Mouse (Mus musculus) ES-CJ7 (cell line): ENCODE results near the gene Hoxc10.
A peak's percentile ranks its signal among the peaks of the same experiment; 100 is the strongest.

Experiments used
- DNase-seq: peaks from one replicate; pipeline ENCODE4 v3.0.0; 2011; ENCODE audit warnings: low read depth, low spot score

Gene Hoxc10

DNA sequence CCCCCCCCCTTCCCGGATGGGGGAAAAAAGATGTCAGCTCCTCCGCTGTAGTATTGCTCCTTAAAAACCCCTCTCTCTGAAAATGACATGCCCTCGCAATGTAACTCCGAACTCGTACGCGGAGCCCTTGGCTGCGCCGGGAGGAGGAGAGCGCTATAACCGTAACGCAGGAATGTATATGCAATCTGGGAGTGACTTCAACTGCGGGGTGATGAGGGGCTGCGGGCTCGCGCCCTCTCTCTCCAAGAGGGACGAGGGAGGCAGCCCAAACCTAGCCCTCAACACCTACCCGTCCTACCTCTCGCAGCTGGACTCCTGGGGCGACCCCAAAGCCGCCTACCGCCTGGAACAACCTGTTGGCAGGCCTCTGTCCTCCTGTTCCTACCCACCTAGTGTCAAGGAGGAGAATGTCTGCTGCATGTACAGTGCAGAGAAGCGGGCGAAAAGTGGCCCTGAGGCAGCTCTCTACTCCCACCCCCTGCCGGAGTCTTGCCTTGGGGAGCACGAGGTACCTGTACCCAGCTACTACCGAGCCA is at the start of gene Hoxc10:
Gene Hoxc10 (plus strand): TSS at position 21 of the 536 bp plus-strand sequence.
- DNase-seq = no peak

DNA sequence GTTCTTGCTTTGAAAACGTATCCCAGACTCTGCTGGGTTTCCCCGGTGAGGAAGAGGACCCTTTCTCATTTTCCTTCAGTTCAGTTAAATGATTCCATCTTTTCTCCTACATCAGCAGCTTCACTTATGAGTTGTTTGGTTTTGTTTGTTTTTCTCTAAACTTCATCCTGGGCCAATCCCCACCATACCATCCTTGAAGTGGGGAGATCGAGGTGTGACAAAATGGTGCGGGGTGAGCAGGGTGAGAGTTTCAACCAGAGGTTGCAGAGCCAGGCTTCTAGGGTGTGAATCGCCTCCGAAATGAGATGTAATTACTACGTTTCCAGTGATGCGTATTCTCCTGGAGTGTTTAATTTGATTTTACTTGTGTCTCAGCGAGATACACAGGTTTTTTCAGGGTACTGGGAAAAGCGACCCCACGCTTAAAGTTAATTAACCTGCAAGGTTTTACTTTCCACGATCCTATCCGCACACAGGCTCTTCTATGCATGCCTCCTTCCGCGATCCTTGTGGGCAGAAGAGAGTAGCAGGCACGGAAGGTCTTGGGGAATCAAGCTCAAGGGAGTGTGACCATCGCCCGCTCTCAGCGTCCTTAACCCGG is 48.5 kb upstream of the Hoxc10 start:
- DNase-seq = no peak

DNA sequence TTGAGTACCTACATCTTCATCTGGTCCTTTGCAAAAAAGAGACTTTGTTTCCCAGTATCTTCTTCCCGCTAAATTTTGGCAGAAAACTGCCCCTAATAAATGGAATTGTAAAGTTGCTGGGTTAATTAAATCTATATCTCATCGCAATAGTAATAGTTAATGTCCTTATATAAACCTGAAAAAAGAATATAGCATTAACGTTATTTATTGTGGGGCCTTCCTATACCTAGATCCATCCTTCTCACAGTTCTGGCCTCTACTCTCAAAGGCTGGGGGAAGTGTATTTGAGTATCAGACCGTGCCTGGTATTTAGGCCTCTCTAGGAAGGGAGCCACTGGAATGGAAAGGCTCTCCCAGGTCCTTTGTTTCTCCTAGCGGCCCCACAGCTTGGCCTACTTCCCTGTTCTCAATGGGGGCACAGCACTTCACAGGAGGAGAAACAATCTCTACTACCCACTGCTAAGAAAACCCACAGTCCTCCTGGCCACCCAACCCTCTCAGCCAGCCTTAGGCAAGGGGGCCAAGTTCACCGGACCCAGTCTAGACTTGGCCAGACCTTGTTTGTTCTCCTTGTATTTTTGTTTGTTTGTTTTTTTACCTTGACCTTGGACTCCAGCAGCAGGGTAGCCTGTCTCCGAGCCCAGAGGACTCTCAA is 47.9 kb upstream of the Hoxc10 start:
- DNase-seq = no peak

DNA sequence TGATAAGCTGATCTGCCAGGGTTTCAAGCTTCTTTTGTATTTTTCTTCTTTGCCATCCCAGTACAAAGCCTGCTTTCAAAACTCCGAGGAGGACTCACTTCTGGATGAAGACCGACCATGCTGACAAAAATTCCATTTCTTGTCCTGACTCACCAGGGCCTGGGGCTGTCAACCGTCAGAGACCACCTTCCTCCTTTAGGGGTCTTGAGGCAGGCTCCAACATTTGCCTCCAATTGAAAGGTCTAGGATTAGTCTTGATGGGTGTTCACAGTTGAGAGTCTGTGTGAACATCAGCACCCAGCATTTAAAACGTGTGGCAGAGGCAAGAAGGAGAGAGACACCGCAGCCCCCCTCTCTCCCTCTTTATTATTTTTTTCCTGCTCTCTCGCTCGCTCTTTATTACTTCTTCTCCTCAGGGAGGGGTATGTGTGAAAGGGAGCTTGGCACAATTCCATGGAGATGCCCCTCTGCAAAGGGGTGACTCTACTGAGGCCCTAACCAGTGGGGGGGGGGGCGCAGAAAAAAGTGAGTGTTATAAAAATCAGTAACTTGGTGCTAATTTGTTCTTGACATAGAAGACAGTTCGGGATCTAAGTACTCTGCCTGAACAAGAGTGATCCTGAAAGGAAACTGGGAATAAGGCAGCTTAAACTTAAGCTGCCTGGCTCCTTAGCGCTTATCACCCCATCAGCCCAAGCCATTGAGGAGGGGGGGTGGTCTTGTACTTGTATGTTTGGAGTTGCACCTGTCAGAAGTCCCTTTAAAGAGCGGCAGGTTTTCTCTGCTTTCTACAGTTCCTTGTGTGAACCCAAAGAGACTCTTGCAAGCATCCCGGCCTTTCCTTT is 47.0 kb upstream of the Hoxc10 start:
- no peak for DNase-seq

DNA sequence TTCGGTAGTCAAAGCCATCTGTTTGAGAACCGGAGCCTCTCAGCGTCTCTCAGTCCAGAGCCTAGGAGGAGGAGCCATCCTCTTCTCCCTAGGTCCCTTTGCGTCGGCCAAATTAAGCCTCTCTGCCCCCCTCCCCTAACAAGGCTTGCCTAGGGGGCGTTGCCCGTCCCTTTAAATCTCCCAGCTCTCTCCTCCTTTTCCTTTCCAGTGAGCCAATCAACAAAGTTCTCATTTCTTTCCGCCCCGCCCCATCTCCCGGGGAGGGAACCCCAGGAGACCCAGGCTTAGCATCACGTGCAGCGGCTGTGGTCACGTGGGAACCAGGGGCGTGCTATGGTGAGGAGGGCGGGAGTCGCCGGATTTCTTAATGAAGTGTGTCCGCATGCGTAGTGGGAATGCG is 46.0 kb upstream of the Hoxc10 start:
- peak; percentile 100 for DNase-seq

DNA sequence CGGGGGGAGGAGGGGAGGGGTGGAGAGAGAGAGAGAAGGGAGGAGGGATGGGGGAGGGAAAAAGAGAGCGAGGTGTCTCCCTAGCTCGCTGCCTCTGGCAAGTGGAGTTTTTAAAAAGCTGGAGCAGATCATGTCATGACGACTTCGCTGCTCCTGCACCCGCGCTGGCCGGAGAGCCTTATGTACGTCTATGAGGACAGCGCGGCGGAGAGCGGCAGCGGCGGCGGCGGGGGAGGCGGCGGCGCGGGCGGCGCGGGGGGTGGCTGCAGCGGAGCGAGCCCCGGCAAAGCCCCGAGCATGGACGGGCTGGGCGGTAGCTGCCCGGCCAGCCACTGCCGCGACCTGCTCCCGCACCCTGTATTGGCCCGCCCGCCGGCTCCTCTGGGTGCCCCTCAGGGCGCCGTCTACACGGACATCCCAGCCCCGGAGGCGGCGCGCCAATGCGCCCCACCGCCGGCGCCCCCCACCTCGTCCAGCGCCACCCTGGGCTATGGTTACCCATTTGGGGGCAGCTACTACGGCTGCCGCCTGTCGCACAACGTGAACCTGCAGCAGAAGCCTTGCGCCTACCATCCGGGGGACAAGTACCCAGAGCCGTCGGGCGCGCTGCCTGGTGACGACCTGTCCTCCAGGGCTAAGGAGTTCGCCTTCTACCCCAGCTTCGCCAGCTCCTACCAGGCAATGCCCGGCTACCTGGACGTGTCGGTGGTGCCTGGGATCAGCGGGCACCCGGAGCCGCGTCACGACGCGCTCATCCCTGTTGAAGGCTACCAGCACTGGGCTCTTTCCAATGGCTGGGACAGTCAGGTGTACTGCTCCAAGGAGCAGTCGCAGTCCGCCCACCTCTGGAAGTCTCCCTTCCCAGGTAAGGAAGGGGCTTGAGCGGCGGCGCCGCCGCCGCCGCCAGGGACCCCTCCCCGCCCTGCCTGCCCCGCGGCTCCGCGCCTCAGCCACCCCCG is 45.3 kb upstream of the Hoxc10 start, which contains the start of gene Hoxc13:
Gene Hoxc13 (plus strand): TSS at position 51 of the 959 bp plus-strand sequence.
- no peak for DNase-seq

DNA sequence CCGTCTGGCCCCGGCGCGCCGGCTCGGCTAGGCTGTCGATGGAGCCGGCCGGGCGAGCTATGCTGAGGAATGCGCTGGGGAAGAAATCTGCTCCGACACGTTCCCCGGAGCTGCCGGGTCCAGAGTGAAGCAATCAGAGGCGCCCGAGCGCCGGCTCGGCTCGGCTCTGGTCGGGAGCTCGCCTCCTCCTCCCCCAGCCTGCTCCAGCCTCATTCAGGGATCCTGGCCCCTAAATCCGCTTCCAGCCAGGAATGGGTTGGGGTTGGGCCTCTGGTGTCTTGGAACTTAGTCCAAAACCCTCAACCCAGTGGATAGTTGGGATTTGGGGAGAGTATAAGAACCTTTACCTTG is 44.6 kb upstream of the Hoxc10 start:
- no peak for DNase-seq

DNA sequence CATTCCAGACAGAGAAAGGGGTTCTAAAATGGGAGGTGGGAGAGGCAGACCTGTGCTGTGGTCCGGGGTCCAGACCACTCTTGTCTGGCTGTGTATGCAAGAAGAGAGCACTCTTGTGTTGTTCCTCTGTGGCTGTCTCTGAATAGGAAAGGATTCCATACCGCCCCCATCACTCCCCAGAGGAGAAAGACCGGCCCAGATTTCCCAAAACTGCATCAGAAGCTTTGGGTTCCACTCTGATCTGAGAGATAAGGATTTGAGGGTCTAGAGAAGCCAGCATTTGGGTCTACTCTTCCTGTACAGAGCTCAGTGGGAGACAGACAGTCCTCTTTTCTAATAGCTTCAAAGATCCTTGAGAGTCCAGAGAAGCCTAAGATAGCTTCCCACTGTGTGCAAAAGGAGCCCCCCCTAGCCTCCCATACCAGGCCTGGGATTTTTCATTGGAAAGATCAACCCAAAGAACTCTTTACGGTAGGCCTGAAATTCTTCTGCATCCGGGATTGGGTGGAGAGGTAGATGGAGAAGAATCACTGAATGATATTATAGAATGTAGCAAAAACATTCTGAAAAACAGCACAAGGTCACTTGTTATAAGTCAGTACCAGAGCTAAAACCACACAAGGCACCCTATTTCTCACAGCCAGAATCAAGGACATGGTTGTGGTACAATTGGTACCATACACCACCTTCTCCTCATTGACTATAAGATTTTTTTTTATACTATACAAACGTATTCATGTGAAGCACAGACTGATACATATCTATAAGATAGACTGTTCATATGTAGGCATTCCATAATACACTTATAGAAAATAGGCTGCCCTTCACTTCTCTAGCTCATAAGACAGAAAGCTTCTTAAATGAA is 43.7 kb upstream of the Hoxc10 start:
- no peak for DNase-seq

DNA sequence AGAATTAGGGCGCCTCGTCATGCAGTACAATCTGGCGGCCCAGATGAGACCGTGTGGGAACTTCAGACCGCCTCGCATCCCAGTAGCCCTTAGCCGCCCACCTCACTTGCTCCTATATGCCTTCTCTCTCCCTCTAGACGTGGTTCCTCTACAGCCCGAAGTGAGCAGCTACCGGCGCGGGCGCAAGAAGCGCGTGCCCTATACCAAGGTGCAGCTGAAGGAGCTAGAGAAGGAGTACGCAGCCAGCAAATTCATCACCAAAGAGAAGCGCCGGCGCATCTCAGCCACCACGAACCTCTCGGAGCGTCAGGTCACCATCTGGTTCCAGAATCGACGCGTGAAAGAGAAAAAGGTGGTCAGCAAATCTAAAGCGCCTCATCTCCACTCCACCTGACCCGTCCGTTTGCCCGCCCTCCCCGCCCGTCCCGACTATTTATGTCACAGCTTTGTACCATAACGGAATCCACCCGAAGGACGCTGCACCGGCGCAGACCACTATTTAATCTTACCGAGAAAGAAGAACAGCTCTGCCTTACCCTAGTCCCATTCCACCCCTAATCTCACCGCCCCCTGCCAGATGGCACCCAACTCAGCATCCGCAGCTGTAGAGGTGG is 39.5 kb upstream of the Hoxc10 start:
- no peak for DNase-seq

DNA sequence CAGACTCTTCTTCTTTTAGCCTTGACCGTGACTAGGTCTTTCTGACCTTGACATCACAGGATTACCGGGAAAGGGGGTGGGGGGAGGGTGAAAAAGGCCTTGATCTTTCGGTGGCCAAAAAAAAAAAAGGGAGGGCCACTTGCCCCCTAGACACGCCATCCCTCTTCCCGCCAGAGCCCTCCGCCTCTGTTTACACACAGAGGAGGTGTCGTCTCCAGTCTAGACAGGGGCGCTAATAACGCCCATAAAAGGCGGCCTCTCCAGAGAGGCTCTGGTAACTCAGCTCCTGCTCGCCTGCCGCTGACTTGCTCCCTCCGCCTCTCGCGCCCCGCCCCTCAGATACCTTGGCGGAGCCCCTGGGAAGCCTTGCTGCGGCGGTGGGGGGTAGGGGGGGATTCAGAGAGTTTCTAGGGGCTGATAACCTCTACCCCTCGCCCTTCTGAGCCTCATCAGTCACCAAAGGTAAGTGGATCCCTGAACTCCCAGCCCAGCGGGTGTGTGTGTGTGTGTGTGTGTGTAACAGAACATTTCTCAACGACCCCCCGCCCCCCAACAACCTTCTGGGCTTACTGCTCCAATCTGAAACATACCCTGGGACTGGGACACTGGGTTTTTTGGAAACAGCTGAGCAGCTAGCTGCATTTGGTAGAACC is 34.8 kb upstream of the Hoxc10 start:
- DNase-seq = peak; percentile 97

DNA sequence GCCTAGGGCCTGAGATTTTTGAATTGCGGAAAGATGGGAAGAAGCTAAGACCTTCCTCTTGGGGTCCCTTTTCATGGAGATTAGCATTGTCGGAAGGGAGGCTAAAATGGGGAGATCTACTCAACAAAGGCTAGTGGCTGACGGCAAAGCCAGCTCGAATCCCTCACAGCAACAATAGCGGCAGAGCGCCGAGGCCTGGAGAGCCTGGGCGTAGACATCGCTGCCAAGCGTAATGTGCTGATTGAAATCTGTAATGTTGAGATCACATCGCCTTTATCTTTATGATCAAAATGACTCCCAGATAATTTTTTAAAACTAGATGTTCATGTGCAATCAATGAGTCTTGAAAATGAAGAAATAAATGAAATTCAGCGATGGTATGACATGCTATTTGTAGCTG is 32.2 kb upstream of the Hoxc10 start:
- peak; percentile 47 for DNase-seq

DNA sequence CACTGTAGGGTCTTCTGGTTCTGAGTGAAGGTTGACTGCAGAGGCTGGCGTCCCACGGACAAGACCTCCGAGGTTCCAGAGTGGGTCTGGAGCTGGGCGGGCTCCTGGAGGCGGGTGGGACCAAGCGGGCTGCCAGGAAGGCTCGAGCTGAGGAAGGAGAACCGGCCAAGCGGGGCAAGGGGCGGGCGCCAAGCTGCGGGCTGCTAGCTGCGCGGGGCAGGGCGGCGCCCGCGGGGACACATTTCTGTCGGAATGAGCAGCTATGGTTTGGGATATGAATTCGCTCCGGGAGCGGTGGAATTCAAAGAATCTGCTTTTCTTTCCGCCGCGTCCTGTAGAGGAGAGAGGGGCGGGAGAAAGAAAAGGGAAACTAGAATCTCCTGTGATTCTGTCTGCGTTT is 31.7 kb upstream of the Hoxc10 start:
- DNase-seq = peak; percentile 35

DNA sequence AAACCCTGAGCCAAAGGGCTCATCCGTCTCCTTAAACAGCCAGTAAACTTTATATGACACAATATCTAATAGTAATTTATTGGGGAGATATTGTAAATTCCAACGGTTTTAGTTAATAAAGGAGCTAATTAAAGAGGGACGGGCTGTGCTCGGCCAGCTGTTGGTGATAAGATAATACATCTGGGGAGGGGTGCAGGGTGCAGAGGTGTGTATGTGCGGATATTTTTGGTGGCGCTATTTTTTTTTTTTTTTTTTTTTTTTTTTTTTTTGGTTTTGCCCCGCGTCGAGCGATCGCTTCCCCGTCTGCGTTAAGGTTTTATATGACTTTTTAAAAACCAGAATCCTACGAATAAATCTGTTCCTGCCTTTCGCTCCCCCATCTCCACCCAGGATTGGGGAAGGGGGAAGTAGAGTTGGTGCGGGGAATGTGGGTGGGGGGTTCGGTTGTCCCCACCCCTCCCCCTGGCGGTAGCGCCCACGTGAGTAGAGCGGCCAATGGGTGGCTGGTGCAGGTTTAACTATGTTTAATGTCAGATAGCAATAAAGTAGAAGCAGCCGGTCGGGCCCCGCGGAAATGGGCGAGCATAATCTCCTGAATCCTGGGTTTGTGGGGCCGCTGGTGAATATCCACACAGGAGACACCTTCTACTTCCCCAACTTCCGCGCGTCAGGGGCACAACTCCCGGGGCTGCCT is 30.2 kb upstream of the Hoxc10 start, which contains the start of gene Hoxc12:
Gene Hoxc12 (plus strand): TSS at position 479 of the 694 bp plus-strand sequence.
- peak; percentile 71 for DNase-seq

DNA sequence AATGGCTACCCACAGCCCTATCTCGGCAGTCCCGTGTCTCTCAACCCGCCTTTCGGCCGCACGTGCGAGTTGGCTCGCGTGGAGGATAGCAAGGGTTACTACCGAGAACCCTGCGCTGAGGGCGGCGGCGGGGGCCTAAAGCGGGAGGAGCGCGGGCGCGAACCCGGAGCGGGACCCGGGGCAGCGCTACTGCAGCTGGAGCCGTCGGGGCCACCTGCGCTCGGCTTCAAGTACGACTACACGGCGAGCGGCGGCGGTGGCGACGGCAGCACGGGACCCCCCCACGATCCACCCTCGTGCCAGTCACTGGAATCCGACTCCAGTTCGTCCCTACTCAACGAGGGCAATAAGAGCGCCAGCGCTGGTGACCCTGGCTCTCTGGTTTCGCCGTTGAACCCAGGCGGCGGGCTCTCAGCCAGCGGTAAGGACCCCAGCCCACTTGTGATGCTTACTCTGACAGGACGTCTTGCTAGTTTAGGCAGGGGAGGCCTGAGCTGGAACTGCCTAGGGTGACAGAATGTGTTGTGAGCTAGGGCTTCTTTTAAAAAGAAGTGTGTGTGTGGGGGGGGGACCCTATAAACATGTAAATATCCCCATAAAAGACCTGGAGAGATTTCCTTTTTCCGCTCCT is 29.4 kb upstream of the Hoxc10 start:
- DNase-seq = peak; percentile 42

DNA sequence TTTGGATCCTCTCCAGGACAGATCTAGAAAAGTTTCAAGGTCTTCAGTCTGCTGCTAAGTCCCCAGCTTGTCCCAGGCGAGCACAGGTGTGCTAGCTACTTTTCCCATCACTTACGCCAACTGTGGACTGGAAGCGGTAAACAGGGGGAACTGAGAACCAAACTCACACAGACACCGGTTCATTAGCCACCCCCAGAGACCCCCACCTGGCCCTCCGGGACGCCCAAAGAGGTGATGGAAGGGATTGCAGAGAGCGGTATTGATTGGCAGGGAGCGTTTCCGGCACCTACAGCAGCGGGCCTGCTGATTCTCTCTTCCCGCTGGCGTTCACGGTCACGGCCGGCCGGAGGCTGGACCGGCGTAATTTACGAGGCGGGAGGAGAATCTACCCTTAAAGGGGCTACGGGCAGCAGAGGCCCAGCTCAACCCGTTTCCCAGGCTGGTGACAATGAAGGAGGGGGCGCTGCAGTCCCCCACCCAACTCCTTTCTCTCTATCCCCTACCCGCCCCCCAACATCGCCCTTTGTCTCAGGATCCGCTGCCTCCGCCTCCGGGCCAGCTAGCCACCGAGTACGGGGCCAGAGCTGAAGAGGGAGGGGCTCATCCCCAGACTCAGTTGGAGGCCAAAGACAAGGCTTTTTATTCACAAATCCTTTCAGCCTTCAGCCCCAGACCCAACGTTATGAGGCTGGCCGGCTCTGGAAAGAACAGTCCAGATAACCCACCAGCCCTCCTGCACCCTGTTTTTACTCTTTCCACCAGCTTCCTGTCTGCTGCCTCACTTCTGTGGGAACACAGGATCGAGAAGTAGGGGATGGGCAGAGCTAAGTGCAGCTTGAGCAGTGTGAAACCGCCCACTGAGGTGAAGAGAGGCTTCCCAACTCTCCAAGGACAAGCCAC is 27.1 kb upstream of the Hoxc10 start:
- peak; percentile 73 for DNase-seq

DNA sequence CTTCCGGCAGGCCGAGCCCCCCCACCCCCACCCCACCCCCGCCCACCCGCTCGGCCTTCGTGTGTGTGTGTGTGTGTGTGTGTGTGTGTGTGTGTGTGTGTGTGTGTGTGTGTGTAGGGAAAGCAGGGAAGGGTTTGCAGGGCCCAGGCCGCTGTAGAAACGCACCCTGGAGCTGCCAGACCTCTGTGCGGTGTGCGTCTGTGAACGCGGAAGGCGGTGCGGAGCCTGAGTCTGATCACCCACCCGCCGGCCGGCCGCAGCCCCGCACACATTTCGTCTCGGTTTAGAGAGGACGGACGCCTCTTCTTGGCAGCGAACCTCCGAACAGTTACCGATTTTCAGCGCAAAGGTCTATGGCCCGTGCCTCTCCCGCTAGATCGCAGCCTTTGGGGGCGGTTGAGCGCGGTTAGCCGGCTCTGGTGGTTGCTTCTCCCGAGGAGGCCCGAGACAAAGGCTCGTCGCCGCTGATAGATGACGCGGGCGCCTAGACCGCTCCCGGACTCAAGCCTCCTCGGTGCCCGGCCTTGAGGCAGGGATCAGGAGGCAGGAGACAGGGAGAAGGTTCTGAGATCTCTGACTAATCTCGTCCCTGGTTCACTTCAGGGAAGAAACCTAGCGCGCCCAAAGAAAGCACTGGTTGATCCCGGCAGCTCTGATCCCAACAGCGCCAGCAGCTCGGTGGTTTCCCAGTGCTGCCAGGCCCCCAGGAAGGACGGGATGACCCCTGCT is 23.7 kb upstream of the Hoxc10 start:
- DNase-seq = peak; percentile 54

DNA sequence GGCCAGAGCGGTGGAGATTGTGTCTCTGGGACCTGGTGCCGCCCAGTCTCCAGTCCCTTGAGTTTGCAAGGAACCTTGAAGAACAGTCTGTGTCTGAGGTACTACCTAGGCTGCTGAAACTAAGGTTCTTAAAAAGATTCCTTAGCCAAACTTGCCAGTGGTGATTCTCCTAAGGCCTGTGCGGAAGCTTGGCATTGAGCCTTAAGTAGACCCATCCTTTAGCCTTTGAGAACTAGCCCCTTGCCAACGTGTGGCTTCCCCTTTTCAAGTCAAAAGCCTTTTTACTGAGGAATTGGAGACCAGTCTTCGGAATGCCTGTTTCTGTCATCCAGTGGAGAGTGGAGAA is 23.2 kb upstream of the Hoxc10 start:
- DNase-seq = no peak
